Mouse (Mus musculus): ENCODE results near the gene Rps3a1. TPM values are rescaled to one million over a fixed set of nuclear protein-coding genes. Genes with fewer than 3 reads are reported as not detected.

The Rps3a1 gene
- polyA plus RNA-seq, 1 experiment from 2014 or later: 1,282 TPM

Other genes starting within 250 kb of the Rps3a1 start
- gene Sh3d19, start 171.6 kb downstream of the Rps3a1 start, polyA plus RNA-seq (2015; fragmentation: Nextera tagmentation; extraction: Ambion mirVana): 16.1 and 18.6 TPM in 2 replicates
- gene Prss48, start 140.2 kb downstream of the Rps3a1 start, polyA plus RNA-seq (2015; fragmentation: Nextera tagmentation; extraction: Ambion mirVana): not detected in 2 replicates
- gene Lrba, start 82.0 kb upstream of the Rps3a1 start, polyA plus RNA-seq (2015; fragmentation: Nextera tagmentation; extraction: Ambion mirVana): 6.4 and 7.7 TPM in 2 replicates